Mouse (Mus musculus): Measurements from ENCODE around the gene Carf.

DNA sequence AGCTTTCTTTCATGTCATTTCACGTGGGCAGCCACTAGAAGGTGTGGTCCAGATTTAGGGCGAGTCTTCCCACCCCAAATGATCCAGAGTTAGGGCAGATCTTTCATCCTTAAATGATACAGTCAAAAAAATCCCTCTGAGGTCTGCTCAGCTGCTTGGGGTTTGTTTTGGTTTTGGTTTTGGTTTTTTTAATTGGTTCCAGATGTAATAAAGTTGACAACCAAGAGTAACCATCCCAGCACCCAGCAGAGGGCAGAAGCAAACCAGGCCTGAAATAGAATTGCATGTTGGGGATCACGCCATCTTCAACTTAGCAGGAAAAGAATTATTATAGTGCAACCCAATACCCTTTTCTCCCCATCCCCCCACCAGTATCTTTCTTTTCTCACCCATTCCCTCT lies 60.4 kb downstream of the Carf start:
- TF ChIP-seq TAL1 (IDR thresholded peaks at IDR 0.05; ENCODE audit: low read length) (no peak), GATA1 (IDR thresholded peaks at IDR 0.05; ENCODE audit: low read length) (no peak)

All from erythroblast, embryonic 14.5 days (primary cell).